Mouse (Mus musculus) neutrophil, adult 59 days (primary cell): ENCODE measurements around the gene Rnd2. TPM values are rescaled to one million over a fixed set of nuclear protein-coding genes. Genes with fewer than 3 reads are reported as not detected.

Source experiments
- total RNA-seq, 2 experiments: library from RNA; stranded (reverse); gene quantifications; 1 replicate in 1 of 2; 2 replicates in 1 of 2; pipeline ENCODE4 v1.2.4; 2023

The Rnd2 gene
- under 1 TPM; 0.42 to 0.60 TPM for total RNA-seq

GRCm38 (mm10) chr11:101464211-101465100 is at the start of gene Rnd2:
TSS of gene Rnd2 (plus strand) at chr11:101464999.

DNA sequence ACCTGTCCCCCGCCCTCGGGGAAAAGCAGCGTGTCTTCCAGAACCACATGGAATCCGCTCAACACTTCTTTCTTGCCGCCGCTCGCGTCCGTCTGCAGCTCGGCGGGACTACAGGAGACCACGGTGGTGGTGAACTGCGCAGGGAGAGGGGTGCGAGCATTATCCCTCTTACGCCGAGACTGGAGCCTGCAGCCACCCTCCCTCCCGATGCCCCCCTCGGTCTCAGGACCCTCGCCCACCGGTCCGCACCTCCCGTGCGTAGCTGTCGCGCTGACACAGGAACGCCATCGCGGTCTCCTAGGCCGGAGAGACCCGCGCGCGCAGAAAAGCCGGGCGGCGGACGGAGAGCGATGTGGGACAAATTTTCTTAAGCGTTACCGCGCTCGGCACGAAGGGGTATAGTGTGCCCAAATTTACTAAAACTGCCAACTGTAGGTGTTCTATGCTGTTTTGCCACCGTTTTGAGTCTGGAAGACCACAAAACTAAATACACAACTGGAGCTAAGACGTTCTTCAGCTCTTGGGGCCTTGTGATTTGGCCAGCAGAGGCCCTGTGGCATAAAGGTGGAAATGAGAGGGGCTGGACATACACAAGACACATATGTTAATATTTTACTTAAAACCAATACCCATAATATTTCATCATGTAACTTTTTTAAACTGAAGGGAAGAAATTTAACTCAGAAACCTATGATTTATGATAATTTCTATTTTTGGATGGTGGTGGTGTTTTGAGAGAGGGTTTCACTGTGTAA is 47.5 kb upstream of the Rnd2 start, which contains the start of gene Aarsd1:
Gene Aarsd1 (minus strand): TSS at position 515 of the 755 bp plus-strand sequence.

GRCm38 (mm10) chr11:101424105-101424851 is 40.5 kb upstream of the Rnd2 start, which contains the start of gene Gm27029:
TSS of gene Gm27029 (minus strand) at chr11:101424796.

DNA sequence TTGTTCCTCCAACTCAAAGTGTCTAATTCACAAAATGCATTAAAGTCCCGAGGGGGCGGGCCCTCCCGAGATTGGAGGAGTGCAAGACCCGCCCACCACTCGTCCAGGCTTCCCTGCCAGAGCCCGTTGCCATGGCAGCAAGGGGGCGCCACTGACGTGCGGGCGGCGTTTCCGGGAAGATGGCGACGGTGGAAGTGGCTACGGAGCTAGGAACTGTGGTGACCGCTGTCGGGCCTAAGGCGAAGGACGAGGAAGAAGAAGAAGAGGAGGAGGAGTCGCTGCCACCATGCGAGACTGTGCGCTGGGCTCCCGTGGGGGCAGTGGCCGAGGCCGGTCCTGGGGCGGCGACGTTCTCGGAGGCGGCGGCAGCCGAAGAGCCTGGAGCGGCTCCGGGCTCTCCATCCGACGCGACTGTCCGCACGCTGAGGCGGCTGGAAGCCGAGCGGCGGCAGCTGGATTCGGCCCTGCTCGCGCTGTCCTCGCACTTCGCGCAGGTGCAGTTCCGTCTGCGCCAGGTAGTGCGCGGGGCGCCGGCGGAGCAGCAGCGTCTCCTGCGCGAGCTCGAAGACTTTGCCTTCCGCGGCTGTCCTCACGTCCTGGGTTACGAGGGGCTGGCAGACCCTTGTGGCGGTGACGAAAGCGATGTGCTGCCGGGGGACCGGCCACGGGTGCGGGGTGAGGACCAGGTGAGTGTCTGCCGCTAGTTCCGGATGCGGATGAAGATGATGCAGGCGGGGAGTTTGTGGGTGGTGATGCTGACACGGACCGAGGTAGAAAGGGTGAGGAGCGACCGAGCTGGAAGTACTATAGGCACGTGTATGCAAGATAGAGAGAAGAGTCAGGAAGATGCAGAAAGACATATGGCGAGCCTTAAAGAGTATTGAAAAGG is 39.6 kb upstream of the Rnd2 start, which contains the start of the genes Rundc1 and Ptges3l:
Gene Rundc1 (plus strand): TSS at position 161 of the 889 bp plus-strand sequence.
Gene Ptges3l (minus strand): TSS at position 409 of the 889 bp plus-strand sequence.

GRCm38 (mm10) chr11:101442127-101442693 is 22.6 kb upstream of the Rnd2 start, which contains the start of gene Rpl27:
TSS of gene Rpl27 (plus strand) at chr11:101442298.

DNA sequence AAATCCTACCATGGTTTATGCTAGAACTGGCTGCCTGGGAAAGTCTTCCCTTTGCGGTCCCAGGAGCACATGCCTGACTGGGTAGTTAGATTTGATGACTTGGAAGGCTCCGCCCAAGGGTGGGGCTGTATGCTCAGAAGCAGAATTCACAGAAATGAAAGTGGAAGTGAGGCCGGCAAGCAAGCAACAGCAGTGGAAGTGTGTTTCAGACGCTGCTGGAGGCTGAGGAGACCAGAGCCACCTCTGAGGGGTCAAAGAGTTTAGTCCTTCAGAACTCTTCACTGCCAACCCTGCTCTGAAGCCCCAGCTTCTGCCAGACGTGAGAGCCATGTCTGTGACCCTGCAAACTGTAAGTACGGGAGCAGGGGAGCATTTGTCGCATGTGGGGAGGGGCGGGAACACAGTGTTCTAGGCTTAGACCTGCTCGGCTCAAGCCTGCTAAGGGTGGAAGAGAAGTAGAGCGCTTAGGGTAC is 16.5 kb upstream of the Rnd2 start, which contains the start of gene Ifi35:
Gene Ifi35 (plus strand): TSS at position 134 of the 473 bp plus-strand sequence.

GRCm38 (mm10) chr11:101465869-101466551 is 1.2 kb downstream of the Rnd2 start, which contains the start of gene Vat1:
TSS of gene Vat1 (minus strand) at chr11:101466230.

Other genes with a start within 250 kb of the Rnd2 start
- gene Ezh1, start 238.5 kb upstream of the Rnd2 start, total RNA-seq = 10 to 100 TPM; 46.8 to 51.8 TPM
- not detected for gene Ramp2, start 219.0 kb upstream of the Rnd2 start, total RNA-seq
- 10 to 100 TPM; 62.8 to 67.7 TPM for gene Vps25, start 211.3 kb upstream of the Rnd2 start, total RNA-seq
- 1 to 10 TPM in 1 of 2 experiments, under 1 TPM in 1; 0.64 to 2.3 TPM for gene Wnk4, start 204.4 kb upstream of the Rnd2 start, total RNA-seq
- gene Cntd1, start 186.0 kb upstream of the Rnd2 start, total RNA-seq = 1 to 10 TPM; 1.2 to 2.1 TPM
- 10 to 100 TPM; 31.6 to 34.4 TPM for gene Coa3, start 185.9 kb upstream of the Rnd2 start, total RNA-seq
- 100 to 1,000 TPM; 143 to 152 TPM for gene Becn1, start 162.7 kb upstream of the Rnd2 start, total RNA-seq
- gene Psme3, start 148.8 kb upstream of the Rnd2 start, total RNA-seq = 10 to 100 TPM; 64.4 to 73.2 TPM
- gene Aoc2, start 139.9 kb upstream of the Rnd2 start, total RNA-seq = 1 to 10 TPM; 3.4 TPM
- not detected for gene Aoc3, start 134.4 kb upstream of the Rnd2 start, total RNA-seq
- gene G6pc, start 97.4 kb upstream of the Rnd2 start, total RNA-seq = not detected
- 10 to 100 TPM; 12.1 to 15.2 TPM for gene Aarsd1, start 47.4 kb upstream of the Rnd2 start, total RNA-seq
- gene Gm27029, start 40.2 kb upstream of the Rnd2 start, total RNA-seq = under 1 TPM; 0.47 to 0.82 TPM
- gene Rundc1, start 39.9 kb upstream of the Rnd2 start, total RNA-seq = 1 to 10 TPM; 8.5 TPM
- under 1 TPM in 1 of 2 experiments, not detected in 1; 0.64 TPM for gene Ptges3l, start 39.7 kb upstream of the Rnd2 start, total RNA-seq
- gene Rpl27, start 22.7 kb upstream of the Rnd2 start, total RNA-seq = 10 to 100 TPM; 37.5 to 40.7 TPM
- gene Ifi35, start 16.6 kb upstream of the Rnd2 start, total RNA-seq = 10 to 100 TPM; 21.7 to 23.3 TPM
- gene Vat1, start 1.2 kb downstream of the Rnd2 start, total RNA-seq = 10 to 100 TPM; 15.0 to 16.3 TPM
- gene Brca1, start 87.0 kb downstream of the Rnd2 start, total RNA-seq = 10 to 100 TPM; 15.6 to 19.0 TPM
- gene Nbr1, start 87.2 kb downstream of the Rnd2 start, total RNA-seq = 10 to 100 TPM; 73.5 to 93.1 TPM
- 10 to 100 TPM; 10.5 to 13.5 TPM for gene Tmem106a, start 117.2 kb downstream of the Rnd2 start, total RNA-seq
- not detected for gene Gm11634, start 134.3 kb downstream of the Rnd2 start, total RNA-seq
- gene Rdm1, start 162.2 kb downstream of the Rnd2 start, total RNA-seq = 10 to 100 TPM; 12.2 to 18.4 TPM
- 1 to 10 TPM in 1 of 2 experiments, under 1 TPM in 1; 0.84 to 1.9 TPM for gene Arl4d, start 200.5 kb downstream of the Rnd2 start, total RNA-seq